Mouse (Mus musculus): ENCODE measurements around the gene Krit1. TPM values are rescaled to one million over a fixed set of nuclear protein-coding genes. Genes with fewer than 3 reads are reported as not detected.
A peak's percentile ranks its signal among the peaks of the same experiment; 100 is the strongest.
"Not testable (repeated sequence)": the region's sequence is repeated elsewhere in the genome, so short reads cannot be mapped to it uniquely, and the experiment has no call there.

Gene Krit1
- 5.9 and 10.3 TPM in 2 replicates for polyA plus RNA-seq (2012; rRNA removed)

- H3K4me3 ChIP-seq (replicated peaks; ENCODE audit: extremely low read depth, low read depth, low read length), result peak within 1 kb of the TSS; percentile 91
- peak; percentile 88 for DNase-seq
- under 1% methylated on average over 109 of the region's 109 CpGs for WGBS
- TF ChIP-seq POLR2A (IDR thresholded peaks at IDR 0.05; ENCODE audit: borderline replicate concordance, extremely low read depth, low read depth, low read length) (peak; percentile 56; the same call in 1 of the 2 replicates), CTCF (IDR thresholded peaks at IDR 0.05; ENCODE audit: insufficient read depth, low read length) (no peak)
- peaks cover 4% of the 10 kb centered on the region for H3K4me1 ChIP-seq (ENCODE audit: control insufficient read depth, insufficient read depth, low read length)
Measured at GRCm38 (mm10) chr5:3802433-3803291, at the start of gene Krit1, which contains the start of gene Ankib1. TSS of gene Krit1 (plus strand) at chr5:3803184. TSS of gene Ankib1 (minus strand) at chr5:3802925.

- DNase-seq, result no peak
- WGBS, result 68% methylated on average over 3 of the region's 3 CpGs
- TF ChIP-seq CTCF (IDR thresholded peaks at IDR 0.05; ENCODE audit: insufficient read depth, low read length) (no peak), POLR2A (IDR thresholded peaks at IDR 0.05; ENCODE audit: borderline replicate concordance, extremely low read depth, low read depth, low read length) (no peak)
- Histone ChIP-seq H3K4me3 (replicated peaks; ENCODE audit: extremely low read depth, low read depth, low read length) (no peak overlapping the region), H3K4me1 (ENCODE audit: control insufficient read depth, insufficient read depth, low read length) (no peaks in the 10 kb centered on the region)
Measured at GRCm38 (mm10) chr5:3771512-3771911, 31.5 kb upstream of the Krit1 start.

GRCm38 (mm10) chr5:3772017-3772416, 31.0 kb upstream of the Krit1 start:
- H3K4me1 ChIP-seq (ENCODE audit: control insufficient read depth, insufficient read depth, low read length), result no peaks in the 10 kb centered on the region
- H3K4me3 ChIP-seq (replicated peaks; ENCODE audit: extremely low read depth, low read depth, low read length), result no peak overlapping the region
- 46% methylated on average over 3 of the region's 3 CpGs for WGBS
- TF ChIP-seq POLR2A (IDR thresholded peaks at IDR 0.05; ENCODE audit: borderline replicate concordance, extremely low read depth, low read depth, low read length) (no peak), CTCF (IDR thresholded peaks at IDR 0.05; ENCODE audit: insufficient read depth, low read length) (no peak)
- DNase-seq, result no peak

- DNase-seq, result no peak
- no peak overlapping the region for H3K4me3 ChIP-seq (replicated peaks; ENCODE audit: extremely low read depth, low read depth, low read length)
- TF ChIP-seq POLR2A (IDR thresholded peaks at IDR 0.05; ENCODE audit: borderline replicate concordance, extremely low read depth, low read depth, low read length) (no peak), CTCF (IDR thresholded peaks at IDR 0.05; ENCODE audit: insufficient read depth, low read length) (0 out of 2 replicates have a peak, but pooled peaks have one; percentile 29)
Measured at GRCm38 (mm10) chr5:3782670-3783069, 20.3 kb upstream of the Krit1 start.

GRCm38 (mm10) chr5:3783947-3784681, 18.9 kb upstream of the Krit1 start:
- Histone ChIP-seq H3K4me1 (ENCODE audit: control insufficient read depth, insufficient read depth, low read length) (peaks cover 4% of the 10 kb centered on the region; the same call in 1 of the 2 replicates), H3K4me3 (replicated peaks; ENCODE audit: extremely low read depth, low read depth, low read length) (no peak overlapping the region)
- no peak for DNase-seq
- WGBS, result 68% methylated on average over 2 of the region's 2 CpGs
- TF ChIP-seq CTCF (IDR thresholded peaks at IDR 0.05; ENCODE audit: insufficient read depth, low read length) (no peak), POLR2A (IDR thresholded peaks at IDR 0.05; ENCODE audit: borderline replicate concordance, extremely low read depth, low read depth, low read length) (no peak)

More at GRCm38 (mm10) chr5:3782670-3783069, 20.3 kb upstream of the Krit1 start:
- peaks cover 3% of the 10 kb centered on the region; the same call in 1 of the 2 replicates for H3K4me1 ChIP-seq (ENCODE audit: control insufficient read depth, insufficient read depth, low read length)

- no peak overlapping the region for H3K4me3 ChIP-seq (replicated peaks; ENCODE audit: extremely low read depth, low read depth, low read length)
- WGBS, result 53% methylated on average over 1 of the region's 1 CpGs
- DNase-seq, result no peak
- H3K4me1 ChIP-seq (ENCODE audit: control insufficient read depth, insufficient read depth, low read length), result peaks cover 4% of the 10 kb centered on the region; the same call in 1 of the 2 replicates
- TF ChIP-seq POLR2A (IDR thresholded peaks at IDR 0.05; ENCODE audit: borderline replicate concordance, extremely low read depth, low read depth, low read length) (no peak), CTCF (IDR thresholded peaks at IDR 0.05; ENCODE audit: insufficient read depth, low read length) (no peak)
Measured at GRCm38 (mm10) chr5:3784751-3785496, 18.1 kb upstream of the Krit1 start.

- no peak for TF ChIP-seq CTCF (IDR thresholded peaks at IDR 0.05; ENCODE audit: insufficient read depth, low read length)
- no peak for TF ChIP-seq POLR2A (IDR thresholded peaks at IDR 0.05; ENCODE audit: borderline replicate concordance, extremely low read depth, low read depth, low read length)
- Histone ChIP-seq H3K4me1 (ENCODE audit: control insufficient read depth, insufficient read depth, low read length) (peaks cover 4% of the 10 kb centered on the region; the same call in 1 of the 2 replicates), H3K4me3 (replicated peaks; ENCODE audit: extremely low read depth, low read depth, low read length) (no peak overlapping the region)
- WGBS, result 52% methylated on average over 4 of the region's 4 CpGs
- no peak for DNase-seq
Measured at GRCm38 (mm10) chr5:3787548-3787947, 15.4 kb upstream of the Krit1 start.

- no peak for DNase-seq
- Histone ChIP-seq H3K4me1 (ENCODE audit: control insufficient read depth, insufficient read depth, low read length) (peaks cover 4% of the 10 kb centered on the region; the same call in 1 of the 2 replicates), H3K4me3 (replicated peaks; ENCODE audit: extremely low read depth, low read depth, low read length) (no peak overlapping the region)
- TF ChIP-seq POLR2A (IDR thresholded peaks at IDR 0.05; ENCODE audit: borderline replicate concordance, extremely low read depth, low read depth, low read length), result no peak
- TF ChIP-seq CTCF (IDR thresholded peaks at IDR 0.05; ENCODE audit: insufficient read depth, low read length), result no peak
Measured at GRCm38 (mm10) chr5:3791048-3791447, 11.9 kb upstream of the Krit1 start.

- 97% methylated on average over 2 of the region's 2 CpGs for WGBS
- not testable (repeated sequence) for H3K4me1 ChIP-seq (ENCODE audit: control insufficient read depth, insufficient read depth, low read length); DNase-seq; H3K4me3 ChIP-seq (replicated peaks; ENCODE audit: extremely low read depth, low read depth, low read length)
Measured at GRCm38 (mm10) chr5:3797101-3797500, 5.9 kb upstream of the Krit1 start.

- H3K4me1 ChIP-seq (ENCODE audit: control insufficient read depth, insufficient read depth, low read length); DNase-seq: not testable (repeated sequence)
Measured at GRCm38 (mm10) chr5:3798656-3799055, 4.3 kb upstream of the Krit1 start.

More at GRCm38 (mm10) chr5:3798656-3799055, 4.3 kb upstream of the Krit1 start:
- not testable (repeated sequence) for H3K4me3 ChIP-seq (replicated peaks; ENCODE audit: extremely low read depth, low read depth, low read length)
